Mouse (Mus musculus) liver, embryonic 14.5 days (tissue): ENCODE measurements around the gene Dnmt3b.
A peak's percentile ranks its signal among the peaks of the same experiment; 100 is the strongest.

Experiments used
- CTCF ChIP-seq: IDR thresholded peaks from 2 replicates; pipeline ENCODE4 v1.5.1; 2016; ENCODE audit warnings: antibody characterized with exemption, low read depth, control low read depth
- EP300 ChIP-seq: IDR thresholded peaks from 2 replicates; pipeline ENCODE4 v1.6.1; 2016; ENCODE audit warnings: antibody characterized with exemption, low read depth

DNA sequence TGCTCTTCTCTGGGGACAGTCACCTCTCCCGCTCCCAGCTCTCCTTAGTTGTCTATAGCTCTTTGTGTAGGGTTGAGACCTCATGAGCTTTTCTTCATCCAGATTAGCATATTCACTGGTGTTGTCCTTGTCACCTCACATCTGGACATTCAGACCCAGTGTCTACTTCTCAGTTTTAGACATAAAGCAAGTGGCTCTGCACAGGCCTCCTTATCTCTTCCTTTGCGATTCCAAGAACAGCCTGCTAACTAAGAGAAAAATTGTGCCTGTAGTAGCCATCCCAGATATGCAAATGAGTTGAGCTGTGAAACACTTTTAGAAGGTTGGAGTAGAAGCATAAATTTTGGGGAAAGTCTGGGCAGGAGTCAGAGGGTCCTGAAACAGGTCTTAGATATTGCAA lies 75.2 kb downstream of the Dnmt3b start:
- TF ChIP-seq CTCF = no peak
- TF ChIP-seq EP300 = peak; percentile 68
